Mouse (Mus musculus) liver, embryonic 16.5 days (tissue): ENCODE measurements around the gene Stk19. TPM values are rescaled to one million over a fixed set of nuclear protein-coding genes. Genes with fewer than 3 reads are reported as not detected.

Experiments
- ATAC-seq: fragments of 200-750 bp; cut with Nextera tagmentation; 2 replicates; pipeline ENCODE4 v1.8.0; 2017; ENCODE audit warnings: low read depth, mild to moderate bottlenecking, moderate number of reproducible peaks, moderate library complexity
- H3K27ac ChIP-seq: fragments of 300-500 bp; sonication (generic); 2 replicates; pipeline ENCODE4 v1.5.1; 2014; ENCODE audit warnings: mild to moderate bottlenecking, low read length
- H3K27me3 ChIP-seq: fragments of 300-500 bp; sonication (generic); 2 replicates; pipeline ENCODE4 v1.6.1; 2014; ENCODE audit warnings: low read depth, low read length, mixed read lengths; ENCODE audit not compliant: control insufficient read depth, insufficient read depth
- H3K36me3 ChIP-seq: fragments of 300-500 bp; sonication (generic); 2 replicates; pipeline ENCODE4 v1.6.1; 2014; ENCODE audit warnings: mild to moderate bottlenecking; ENCODE audit not compliant: control insufficient read depth, insufficient read depth
- H3K4me1 ChIP-seq: fragments of 300-500 bp; sonication (generic); 2 replicates; pipeline ENCODE4 v1.6.1; 2014; ENCODE audit warnings: low read depth, low read length, mixed read lengths; ENCODE audit not compliant: control insufficient read depth
- H3K4me2 ChIP-seq: fragments of 300-500 bp; sonication (generic); 2 replicates; pipeline ENCODE4 v1.6.1; 2014; ENCODE audit warnings: low read depth, low read length, mixed read lengths
- H3K4me3 ChIP-seq: fragments of 300-500 bp; sonication (generic); 2 replicates; pipeline ENCODE4 v1.5.1; 2014; ENCODE audit warnings: low read depth, mild to moderate bottlenecking, low read length
- H3K9ac ChIP-seq: fragments of 300-500 bp; sonication (generic); 2 replicates; pipeline ENCODE4 v1.6.1; 2014; ENCODE audit warnings: low read depth, low read length
- H3K9me3 ChIP-seq: fragments of 300-500 bp; sonication (generic); replicated peaks from 2 replicates; pipeline ENCODE4 v1.6.1; 2016; ENCODE audit warnings: low read length; ENCODE audit not compliant: control insufficient read depth
- WGBS: fragments of 180-500 bp; shearing (Covaris S2); extraction: QIAGEN DNeasy Blood & Tissue Kit; methylation state at CpG from one replicate; pipeline ENCODE4 v1.1.7; 2014; ENCODE audit not compliant: insufficient replicate concordance; 5-methylcytosine and 5-hydroxymethylcytosine counted together
- polyA plus RNA-seq: library from polyadenylated mRNA; unstranded; fragments of >200 nt; fragmentation: Nextera tagmentation; extraction: Ambion mirVana; gene quantifications from 2 replicates; pipeline ENCODE4 v1.2.1, GENCODE M21; 2015

The Stk19 gene
- polyA plus RNA-seq, 1 experiment from 2014 or later = 11.7 TPM

- ATAC-seq = peak; percentile 97
- no peaks in the 10 kb centered on the region for H3K9me3 ChIP-seq
- WGBS = 1% methylated on average over 57 of the region's 65 CpGs
- peaks cover 28% of the 10 kb centered on the region for H3K36me3 ChIP-seq
- H3K4me2 ChIP-seq = peak within 1 kb of the TSS; percentile 95
- H3K4me1 ChIP-seq = peaks cover 23% of the 10 kb centered on the region
- H3K27ac ChIP-seq = peak within 1 kb of the TSS; percentile 71
- no peaks in the 10 kb centered on the region for H3K27me3 ChIP-seq
- peak within 1 kb of the TSS; percentile 88 for H3K9ac ChIP-seq
- H3K4me3 ChIP-seq = peak within 1 kb of the TSS; percentile 81
Measured at GRCm38 (mm10) chr17:34849722-34850516, 13.2 kb upstream of the Stk19 start, which contains the start of the genes Skiv2l and Nelfe. Gene Skiv2l, minus strand, starts transcription at chr17:34850210. Gene Nelfe, plus strand, starts transcription at chr17:34850391.

GRCm38 (mm10) chr17:34847615-34848014 is 10.9 kb upstream of the Stk19 start:
- H3K9me3 ChIP-seq = no peaks in the 10 kb centered on the region

GRCm38 (mm10) chr17:34847192-34847591 is 10.4 kb upstream of the Stk19 start:
- ATAC-seq = no peak
- Histone ChIP-seq H3K4me1 (peaks cover 23% of the 10 kb centered on the region), H3K4me2 (no peak overlapping the region), H3K36me3 (peaks cover 23% of the 10 kb centered on the region), H3K4me3 (no peak overlapping the region), H3K9me3 (no peaks in the 10 kb centered on the region), H3K27me3 (no peaks in the 10 kb centered on the region), H3K27ac (no peak overlapping the region), H3K9ac (no peak overlapping the region)
- 76% methylated on average over 6 of the region's 6 CpGs for WGBS

More at GRCm38 (mm10) chr17:34847615-34848014, 10.9 kb upstream of the Stk19 start:
- ATAC-seq = no peak
- 79% methylated on average over 7 of the region's 7 CpGs for WGBS
- peaks cover 26% of the 10 kb centered on the region for H3K36me3 ChIP-seq
- H3K27ac ChIP-seq = no peak overlapping the region
- H3K9ac ChIP-seq = no peak overlapping the region
- no peaks in the 10 kb centered on the region for H3K27me3 ChIP-seq
- H3K4me3 ChIP-seq = no peak overlapping the region
- H3K4me1 ChIP-seq = peaks cover 23% of the 10 kb centered on the region
- H3K4me2 ChIP-seq = no peak overlapping the region

DNA sequence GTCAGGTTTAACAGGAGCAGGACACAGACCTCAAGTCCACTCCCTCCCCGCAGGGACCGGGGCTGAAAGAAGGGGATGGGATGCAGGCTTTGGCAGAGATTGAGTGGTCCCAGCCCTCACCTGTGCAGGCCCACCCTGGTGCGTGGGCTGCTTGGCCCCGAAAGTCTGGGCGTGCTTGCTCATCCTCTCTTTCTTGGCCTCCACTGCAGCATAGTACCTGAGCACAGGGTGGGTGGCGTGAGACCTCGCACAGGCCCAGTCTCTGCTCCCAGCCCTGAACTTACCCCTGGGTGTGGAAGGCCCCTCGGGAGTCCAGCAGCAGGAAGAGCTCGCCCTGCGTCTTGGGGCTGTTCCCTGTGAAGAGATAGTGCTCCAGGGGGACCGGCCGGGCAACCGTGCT is 8.1 kb upstream of the Stk19 start:
- no peak overlapping the region for H3K4me2 ChIP-seq
- no peaks in the 10 kb centered on the region for H3K27me3 ChIP-seq
- no peak overlapping the region for H3K9ac ChIP-seq
- no peak for ATAC-seq
- H3K36me3 ChIP-seq = peaks cover 34% of the 10 kb centered on the region
- H3K27ac ChIP-seq = no peak overlapping the region
- no peak overlapping the region for H3K4me3 ChIP-seq
- H3K9me3 ChIP-seq = no peaks in the 10 kb centered on the region
- 85% methylated on average over 13 of the region's 13 CpGs for WGBS
- peaks cover 23% of the 10 kb centered on the region for H3K4me1 ChIP-seq

- no peaks in the 10 kb centered on the region for H3K27me3 ChIP-seq
- no peak for ATAC-seq
- 66% methylated on average over 6 of the region's 6 CpGs for WGBS
- peaks cover 33% of the 10 kb centered on the region for H3K36me3 ChIP-seq
- no peaks in the 10 kb centered on the region for H3K9me3 ChIP-seq
- peaks cover 35% of the 10 kb centered on the region for H3K4me1 ChIP-seq
- 0 out of 2 replicates have a peak overlapping the region, but pooled peaks have one; percentile 14 for H3K4me2 ChIP-seq
- no peak overlapping the region for H3K4me3 ChIP-seq
- H3K27ac ChIP-seq = peak overlapping the region; percentile 35; the same call in 1 of the 2 replicates
- peak overlapping the region; percentile 21; the same call in 1 of the 2 replicates for H3K9ac ChIP-seq
Measured at GRCm38 (mm10) chr17:34840736-34841307, 4.1 kb upstream of the Stk19 start.

- Histone ChIP-seq H3K4me3 (no peak overlapping the region), H3K27me3 (no peaks in the 10 kb centered on the region), H3K4me1 (peaks cover 39% of the 10 kb centered on the region), H3K27ac (peak overlapping the region; percentile 14; the same call in 1 of the 2 replicates), H3K4me2 (no peak overlapping the region), H3K9ac (no peak overlapping the region), H3K36me3 (peaks cover 31% of the 10 kb centered on the region), H3K9me3 (no peaks in the 10 kb centered on the region)
- 82% methylated on average over 7 of the region's 7 CpGs for WGBS
- ATAC-seq = no peak
Measured at GRCm38 (mm10) chr17:34838785-34839184, 2.0 kb upstream of the Stk19 start.

- 36% methylated on average over 43 of the region's 43 CpGs for WGBS
- H3K36me3 ChIP-seq = peaks cover 26% of the 10 kb centered on the region
- H3K9me3 ChIP-seq = no peaks in the 10 kb centered on the region
- H3K27ac ChIP-seq = peak overlapping the region; percentile 87
- H3K4me1 ChIP-seq = peaks cover 39% of the 10 kb centered on the region
- H3K27me3 ChIP-seq = no peaks in the 10 kb centered on the region
- H3K4me3 ChIP-seq = peak overlapping the region; percentile 94
- H3K9ac ChIP-seq = peak overlapping the region; percentile 85
- peak overlapping the region; percentile 98 for H3K4me2 ChIP-seq
- no peak for ATAC-seq
Measured at GRCm38 (mm10) chr17:34837464-34838324, 949 bp upstream of the Stk19 start.

DNA sequence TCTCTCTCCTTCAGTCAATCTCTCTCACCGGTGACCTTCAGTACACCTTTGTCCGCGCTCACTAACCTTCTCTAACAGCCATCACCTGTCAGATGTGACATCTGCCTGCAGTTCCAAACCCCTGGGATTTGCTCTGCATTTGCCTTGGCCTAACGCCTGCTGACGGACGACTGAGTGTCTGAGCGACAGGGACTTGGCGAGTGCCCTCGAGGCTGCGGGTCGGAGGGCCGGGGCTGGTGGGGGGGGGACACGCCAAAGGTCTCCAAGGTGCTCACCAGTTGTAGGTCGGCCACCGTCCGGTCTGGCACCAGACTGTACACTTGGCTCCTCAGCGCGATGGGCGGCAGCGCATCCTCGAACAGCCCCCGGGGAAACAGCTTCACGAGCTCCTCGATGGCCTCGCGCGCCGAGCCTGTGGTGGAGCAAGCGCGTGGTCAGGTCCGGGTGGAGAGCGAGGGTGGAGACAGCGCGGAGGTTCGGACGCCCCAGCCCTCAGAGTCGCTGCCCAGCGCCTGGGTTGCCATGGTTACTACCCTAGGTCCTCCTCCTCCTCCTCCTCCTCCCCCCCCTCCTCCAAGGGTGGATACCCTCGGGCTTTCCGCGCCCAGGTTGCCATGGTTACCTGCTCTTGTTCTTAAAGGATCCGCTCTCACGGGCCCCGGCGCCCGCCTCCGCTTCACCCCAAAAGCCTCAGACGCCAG is 440 bp downstream of the Stk19 start:
- Histone ChIP-seq H3K4me3 (peak overlapping the region; percentile 94), H3K4me1 (peaks cover 34% of the 10 kb centered on the region), H3K36me3 (peaks cover 22% of the 10 kb centered on the region), H3K4me2 (peak overlapping the region; percentile 98), H3K27ac (peak overlapping the region; percentile 81), H3K9ac (peak overlapping the region; percentile 70), H3K9me3 (no peaks in the 10 kb centered on the region), H3K27me3 (no peaks in the 10 kb centered on the region)
- 5% methylated on average over 47 of the region's 48 CpGs for WGBS
- peak; percentile 79 for ATAC-seq
